Mouse (Mus musculus) cerebellum, adult 11-12 months (tissue): Measurements from ENCODE around the gene Lpin2.

ENCODE experiments used
- DNase-seq: peaks from one replicate; pipeline ENCODE4 v3.0.0; 2022

Gene Lpin2

GRCm38 (mm10) chr17:71182211-71182721, at the start of gene Lpin2:
Gene Lpin2, plus strand, starts transcription at chr17:71182560.
- no peak for DNase-seq

DNA sequence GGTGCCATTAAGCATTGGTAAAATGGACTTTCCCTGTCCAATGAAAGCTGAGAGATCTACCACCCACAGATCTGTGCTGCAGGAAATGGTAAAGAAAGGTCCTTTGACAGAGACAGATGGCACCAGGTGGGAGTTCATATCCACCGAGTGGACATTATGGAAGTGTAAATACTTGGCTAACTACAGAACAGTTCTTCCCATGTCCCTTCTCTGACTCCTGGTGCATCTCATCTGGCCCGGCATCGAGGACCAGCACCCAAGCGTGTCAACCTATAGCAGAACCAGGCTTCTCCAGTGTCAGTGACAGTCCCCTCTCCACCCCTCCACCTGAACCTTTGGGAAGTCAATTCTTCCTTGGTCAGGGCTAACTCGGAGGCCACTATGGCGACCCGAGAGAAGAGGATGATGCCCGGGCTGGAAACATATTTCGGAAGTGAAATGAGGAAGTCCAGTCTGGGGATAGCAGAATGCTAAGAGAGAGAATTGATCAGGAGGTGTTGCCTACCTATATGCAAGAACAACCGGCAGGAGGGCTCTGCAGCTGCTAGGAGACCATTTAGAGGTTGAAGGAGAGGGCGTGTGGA, 49.4 kb upstream of the Lpin2 start:
- no peak for DNase-seq

- DNase-seq: no peak
Observed at GRCm38 (mm10) chr17:71134441-71134955, 47.9 kb upstream of the Lpin2 start.

GRCm38 (mm10) chr17:71135108-71135507, 47.3 kb upstream of the Lpin2 start:
- no peak for DNase-seq

DNA sequence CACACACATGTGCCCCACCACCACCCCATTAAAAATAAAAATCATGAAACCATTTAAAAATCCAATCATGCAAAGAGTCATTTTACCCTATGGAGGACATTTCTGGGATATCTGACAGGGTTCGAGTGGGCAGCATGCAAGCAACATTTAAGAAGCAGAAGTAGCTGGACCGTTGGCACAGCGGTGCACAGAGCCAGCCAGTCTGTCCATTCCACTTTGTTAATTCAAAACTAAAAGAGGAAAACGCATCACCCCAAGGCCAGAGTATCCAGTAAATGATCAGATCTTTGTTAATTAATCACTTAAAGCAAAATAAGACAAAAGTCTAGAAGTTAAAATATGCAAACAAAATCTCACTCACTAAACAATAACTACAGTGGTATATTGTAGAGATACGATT, 46.5 kb upstream of the Lpin2 start:
- no peak for DNase-seq

- DNase-seq: no peak
Observed at GRCm38 (mm10) chr17:71136384-71137333, 45.7 kb upstream of the Lpin2 start.

- no peak for DNase-seq
Observed at GRCm38 (mm10) chr17:71137334-71137721, 45.0 kb upstream of the Lpin2 start.

GRCm38 (mm10) chr17:71142068-71142467, 40.3 kb upstream of the Lpin2 start:
- DNase-seq: no peak

DNA sequence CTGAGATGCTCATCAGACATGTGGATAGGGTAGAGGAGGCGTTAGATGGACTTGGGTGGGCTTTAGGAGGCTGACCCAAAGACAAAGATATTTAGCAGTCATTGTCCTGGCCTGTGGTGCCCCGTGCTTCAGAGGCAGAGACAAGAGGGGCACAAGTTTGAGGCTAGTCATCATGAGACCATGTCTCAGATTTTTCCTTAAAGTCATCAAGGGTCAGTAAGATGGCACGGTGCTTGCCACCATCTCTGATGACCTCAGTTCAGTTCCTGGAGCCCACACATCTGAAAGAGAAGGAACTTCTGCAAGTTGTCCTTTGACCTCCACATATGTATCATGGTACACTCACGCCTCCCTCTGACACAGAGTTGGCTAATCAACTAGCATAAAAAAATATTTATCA, 39.2 kb upstream of the Lpin2 start:
- DNase-seq: no peak

GRCm38 (mm10) chr17:71144322-71145116, 37.8 kb upstream of the Lpin2 start:
- no peak for DNase-seq

- no peak for DNase-seq
Observed at GRCm38 (mm10) chr17:71145248-71145961, 37.0 kb upstream of the Lpin2 start.

GRCm38 (mm10) chr17:71153356-71153755, 29.0 kb upstream of the Lpin2 start:
- no peak for DNase-seq

DNA sequence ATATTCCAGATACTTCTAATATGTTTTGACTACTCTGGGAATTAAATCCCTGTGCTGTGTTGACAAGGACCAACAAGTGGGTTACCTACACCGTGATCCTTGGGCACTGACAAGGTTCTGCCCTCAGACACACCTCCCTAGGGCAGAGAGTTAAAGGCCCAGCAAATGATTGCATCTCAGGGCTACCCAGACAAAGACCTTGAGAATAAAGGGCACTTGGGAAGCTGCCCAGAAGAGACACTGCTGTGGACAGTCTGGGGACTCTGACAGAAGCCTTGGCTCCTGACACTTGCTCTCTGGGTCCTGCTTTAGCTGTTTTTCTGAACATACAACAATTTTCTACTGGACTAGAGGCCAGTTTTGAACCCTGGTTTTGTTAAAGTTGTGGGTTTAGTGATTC, 27.1 kb upstream of the Lpin2 start:
- DNase-seq: no peak

DNA sequence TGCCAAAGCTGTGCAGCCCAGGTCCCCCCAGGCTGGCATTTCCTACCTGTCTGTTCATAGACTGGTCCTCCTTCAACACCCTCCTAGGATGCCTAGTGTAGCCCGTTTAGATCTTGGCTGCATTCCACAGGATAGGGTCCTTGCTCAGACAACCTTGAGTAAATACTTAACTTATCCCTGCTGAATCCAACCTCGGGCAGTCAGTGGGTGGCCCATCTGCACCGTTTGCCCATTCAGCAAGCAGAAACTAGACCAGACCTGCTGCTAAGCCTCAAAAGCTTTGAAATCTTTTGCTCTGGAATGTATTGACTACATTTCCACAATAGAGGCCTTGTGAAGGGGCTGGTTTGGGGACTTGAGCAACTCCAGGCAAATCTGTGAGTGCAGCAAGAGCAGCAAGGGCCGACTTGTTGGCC, 23.2 kb upstream of the Lpin2 start:
- DNase-seq: no peak

- no peak for DNase-seq
Observed at GRCm38 (mm10) chr17:71159720-71160119, 22.6 kb upstream of the Lpin2 start.

DNA sequence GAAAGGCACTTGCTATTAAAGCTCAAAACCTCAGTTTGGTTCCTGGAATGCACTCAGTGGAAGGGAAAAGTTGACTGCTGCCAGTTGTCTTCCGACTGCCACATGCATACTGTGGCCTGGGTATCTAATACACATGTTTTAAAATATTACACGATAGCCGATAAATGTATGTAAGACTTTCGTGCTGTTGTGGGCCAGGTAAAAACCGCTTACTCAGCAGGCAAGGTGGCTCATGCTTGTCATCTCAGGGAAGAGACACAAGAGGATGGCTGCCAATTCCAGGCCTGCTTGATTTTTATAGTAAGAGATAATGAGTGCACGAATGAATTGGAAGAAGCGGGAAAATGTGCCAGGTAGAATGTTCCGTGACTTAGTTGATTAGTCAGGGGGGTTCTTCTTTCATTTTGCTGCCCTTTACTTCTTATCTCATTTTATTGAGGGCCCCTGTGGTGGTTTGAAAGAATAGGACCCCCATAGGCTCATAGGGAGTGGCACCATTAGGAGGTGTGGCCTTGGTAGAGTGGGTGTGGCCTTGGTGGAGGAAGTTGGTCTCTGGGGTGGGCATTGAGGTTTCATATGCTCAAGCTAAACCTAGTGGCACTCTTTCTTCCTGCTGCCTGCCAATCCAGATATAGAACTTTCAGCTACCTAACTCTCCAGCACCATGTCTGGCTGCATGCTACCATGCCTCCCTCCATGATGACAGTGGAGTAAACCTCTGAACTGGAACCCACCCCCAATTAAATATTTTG, 21.9 kb upstream of the Lpin2 start:
- no peak for DNase-seq

- DNase-seq: no peak
Observed at GRCm38 (mm10) chr17:71164991-71165390, 17.4 kb upstream of the Lpin2 start.

- DNase-seq: no peak
Observed at GRCm38 (mm10) chr17:71168205-71168815, 14.1 kb upstream of the Lpin2 start.

DNA sequence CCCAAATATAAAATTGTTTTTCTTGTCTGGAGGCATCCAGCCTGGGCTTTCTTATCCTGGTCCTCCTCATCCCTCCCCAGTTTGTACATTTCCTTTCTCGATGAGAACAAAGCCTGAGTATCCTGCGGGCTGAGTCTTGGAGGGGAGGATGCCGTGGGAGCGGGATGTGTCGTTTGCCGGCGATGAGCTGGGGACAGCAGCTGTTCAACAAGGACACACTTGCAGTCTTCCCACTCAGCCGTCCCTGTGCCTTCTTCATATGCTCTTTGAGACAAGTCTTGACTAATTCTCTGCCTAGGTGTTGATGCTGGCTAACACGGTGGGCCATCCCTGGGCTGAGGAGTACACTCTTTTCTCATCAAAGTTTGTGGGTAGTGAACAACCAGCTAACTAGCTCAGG, 13.5 kb upstream of the Lpin2 start:
- no peak for DNase-seq

DNA sequence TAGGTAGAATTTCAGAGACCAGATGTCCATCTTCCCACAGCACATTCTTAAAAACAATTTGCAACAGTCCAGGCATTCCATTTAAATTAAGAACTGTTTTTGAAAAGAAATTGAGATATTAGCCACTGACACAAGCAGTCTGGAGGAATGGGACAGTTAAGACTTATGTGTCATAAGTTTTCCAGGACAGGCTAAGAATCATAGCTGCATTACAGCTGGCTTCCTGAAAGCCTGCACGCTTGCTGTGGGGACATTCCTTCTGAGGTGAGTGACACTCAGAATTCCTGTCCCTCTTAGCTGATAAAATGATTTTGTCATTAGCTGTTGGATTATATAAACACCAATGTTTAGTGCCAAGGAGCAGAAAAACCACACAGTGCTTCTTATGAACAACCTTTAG, 12.7 kb upstream of the Lpin2 start:
- DNase-seq: no peak

- no peak for DNase-seq
Observed at GRCm38 (mm10) chr17:71171161-71171560, 11.2 kb upstream of the Lpin2 start.
